Mouse (Mus musculus) megakaryocyte, embryonic 14.5 days (primary cell): Measurements from ENCODE around the gene Ap2b1. TPM values are rescaled to one million over a fixed set of nuclear protein-coding genes. Genes with fewer than 3 reads are reported as not detected.

Experiments used
- H3K27me3 ChIP-seq: replicated peaks from 2 replicates; pipeline ENCODE3; 2012; ENCODE audit warnings: inconsistent platforms
- H3K36me3 ChIP-seq: replicated peaks from 2 replicates; pipeline ENCODE3; 2012; ENCODE audit warnings: low read length, inconsistent platforms, mixed read lengths
- H3K4me1 ChIP-seq: 2 replicates; pipeline ENCODE4 v1.6.1; 2012; ENCODE audit warnings: inconsistent platforms
- H3K4me3 ChIP-seq: replicated peaks from 2 replicates; pipeline ENCODE3; 2012; ENCODE audit warnings: moderate library complexity, mild to moderate bottlenecking, inconsistent platforms
- H3K9me3 ChIP-seq: 2 replicates; pipeline ENCODE4 v1.6.1; 2012; ENCODE audit warnings: inconsistent platforms
- FLI1 ChIP-seq: IDR thresholded peaks from 2 replicates; pipeline ENCODE4 v1.6.1; 2012; ENCODE audit warnings: low read length, inconsistent platforms, mixed read lengths
- GATA1 ChIP-seq: IDR thresholded peaks from 3 replicates; pipeline ENCODE4 v1.6.1; 2012; ENCODE audit warnings: mixed read lengths, low read length, inconsistent platforms, borderline replicate concordance
- polyA plus RNA-seq: library from polyadenylated mRNA; stranded (reverse); fragments of >175 nt; gene quantifications from 2 replicates; pipeline ENCODE4 v1.2.3, GENCODE M21; 2012; ENCODE audit warnings: low replicate concordance; ENCODE audit not compliant: insufficient read depth

Gene Ap2b1
- polyA plus RNA-seq, 1 experiment, result 13.6 TPM

DNA sequence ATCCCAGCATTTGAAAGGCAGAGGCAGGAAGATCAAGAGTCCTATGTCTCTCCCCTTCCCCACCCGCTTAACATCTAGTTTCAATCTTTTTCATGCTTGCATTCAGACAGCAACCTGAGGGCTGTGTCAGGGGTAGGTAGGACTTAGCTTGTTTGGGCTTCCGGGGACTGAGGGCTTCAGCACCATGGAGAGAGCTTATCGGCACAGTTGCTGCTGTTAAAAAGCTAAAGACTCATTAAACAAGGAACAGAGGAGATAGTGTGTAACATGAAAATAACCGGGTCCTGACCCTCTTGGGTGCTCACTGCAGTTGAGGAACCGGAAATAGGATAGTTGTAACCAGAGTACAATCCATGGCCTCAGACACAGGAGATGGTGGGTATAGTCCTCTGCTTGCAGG lies 118.3 kb downstream of the Ap2b1 start:
- TF ChIP-seq FLI1, result no peak
- no peak for TF ChIP-seq GATA1
- Histone ChIP-seq H3K27me3 (peaks cover 80% of the 10 kb centered on the region), H3K36me3 (no peaks in the 10 kb centered on the region), H3K9me3 (no peaks in the 10 kb centered on the region; the same call in 1 of the 2 replicates), H3K4me1 (peaks cover 11% of the 10 kb centered on the region), H3K4me3 (no peak overlapping the region)

- TF ChIP-seq FLI1 (no peak), GATA1 (no peak)
- peaks cover 11% of the 10 kb centered on the region for H3K4me1 ChIP-seq
- peaks cover 80% of the 10 kb centered on the region for H3K27me3 ChIP-seq
- no peaks in the 10 kb centered on the region; the same call in 1 of the 2 replicates for H3K9me3 ChIP-seq
- no peak overlapping the region for H3K4me3 ChIP-seq
- no peaks in the 10 kb centered on the region for H3K36me3 ChIP-seq
Measured at GRCm38 (mm10) chr11:83417708-83418107, 118.9 kb downstream of the Ap2b1 start.

- no peaks in the 10 kb centered on the region; the same call in 1 of the 2 replicates for H3K9me3 ChIP-seq
- H3K36me3 ChIP-seq, result no peaks in the 10 kb centered on the region
- peak overlapping the region; percentile 38 for H3K4me3 ChIP-seq
- H3K27me3 ChIP-seq, result peaks cover 78% of the 10 kb centered on the region
- peaks cover 11% of the 10 kb centered on the region for H3K4me1 ChIP-seq
- TF ChIP-seq GATA1, result no peak
- TF ChIP-seq FLI1, result no peak
Measured at GRCm38 (mm10) chr11:83418566-83418965, 119.7 kb downstream of the Ap2b1 start.

DNA sequence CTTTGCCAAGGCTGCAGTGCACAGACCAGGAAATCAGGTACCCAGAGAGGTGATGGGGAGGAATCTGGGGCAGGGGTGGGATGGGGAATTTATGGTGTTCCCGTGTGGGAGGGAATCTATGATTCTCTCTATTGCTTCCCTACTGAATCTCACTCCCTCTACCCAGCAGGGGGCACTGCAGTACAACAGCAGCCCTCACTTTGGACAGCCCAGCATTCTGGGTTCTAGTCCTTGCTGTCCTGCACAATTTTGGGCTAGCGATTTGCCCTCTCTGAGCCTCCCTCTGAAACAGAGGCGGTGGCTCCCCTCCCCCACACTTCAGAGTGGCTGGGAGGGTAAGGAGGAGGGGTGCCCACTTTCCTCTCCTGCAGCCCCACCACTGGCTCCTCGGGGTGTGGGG lies 121.5 kb downstream of the Ap2b1 start:
- Histone ChIP-seq H3K27me3 (peaks cover 84% of the 10 kb centered on the region), H3K4me3 (no peak overlapping the region), H3K4me1 (peaks cover 14% of the 10 kb centered on the region), H3K9me3 (no peaks in the 10 kb centered on the region; the same call in 1 of the 2 replicates), H3K36me3 (no peaks in the 10 kb centered on the region)
- TF ChIP-seq GATA1 (no peak), FLI1 (no peak)

DNA sequence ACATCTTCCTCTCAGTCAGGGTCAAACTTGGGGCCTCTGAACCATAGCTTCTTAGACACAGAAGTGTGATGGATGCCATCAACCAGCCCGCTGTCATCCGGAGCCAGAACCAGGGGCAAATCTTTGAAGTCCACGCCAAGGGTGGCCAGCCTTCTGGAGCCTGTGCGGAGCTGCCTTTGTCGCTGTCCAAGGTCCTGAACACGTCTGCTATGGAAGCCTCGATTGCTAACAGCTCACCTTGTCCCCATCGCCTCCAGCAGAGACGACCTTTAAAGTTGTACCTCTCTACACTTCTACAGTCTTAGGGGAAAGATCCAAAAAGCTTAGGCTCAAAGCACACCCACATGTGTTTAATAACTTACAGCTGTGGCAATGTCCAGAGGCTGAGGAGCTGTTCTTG lies 122.5 kb downstream of the Ap2b1 start:
- no peaks in the 10 kb centered on the region for H3K36me3 ChIP-seq
- peaks cover 86% of the 10 kb centered on the region for H3K27me3 ChIP-seq

DNA sequence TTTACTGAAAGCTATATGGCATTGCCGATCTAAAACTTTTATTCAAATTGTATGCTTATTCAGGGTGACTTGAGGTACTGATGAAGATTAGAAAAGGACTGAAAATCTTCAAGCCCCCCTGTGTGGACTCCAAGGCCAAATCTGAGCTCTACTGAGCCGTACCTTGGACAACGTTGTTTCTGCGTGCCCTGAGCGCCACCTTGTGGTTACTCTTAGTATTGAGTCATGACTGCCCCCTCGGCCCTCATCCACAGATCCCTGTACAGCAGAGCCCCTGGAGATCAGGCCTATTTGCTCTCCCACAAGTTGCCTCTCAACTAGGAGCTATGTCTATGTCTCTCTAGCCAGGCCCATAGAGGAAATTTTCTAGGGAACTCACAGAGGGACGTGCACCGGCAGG lies 125.9 kb downstream of the Ap2b1 start:
- no peak for TF ChIP-seq GATA1
- no peak for TF ChIP-seq FLI1
- Histone ChIP-seq H3K4me3 (no peak overlapping the region), H3K27me3 (peaks cover 90% of the 10 kb centered on the region), H3K36me3 (no peaks in the 10 kb centered on the region), H3K4me1 (peaks cover 19% of the 10 kb centered on the region), H3K9me3 (no peaks in the 10 kb centered on the region)

More for the DNA sequence above, 122.5 kb downstream of the Ap2b1 start:
- no peak overlapping the region for H3K4me3 ChIP-seq
- H3K4me1 ChIP-seq, result peaks cover 20% of the 10 kb centered on the region
- no peak for TF ChIP-seq FLI1
- TF ChIP-seq GATA1, result no peak
- H3K9me3 ChIP-seq, result no peaks in the 10 kb centered on the region; the same call in 1 of the 2 replicates

DNA sequence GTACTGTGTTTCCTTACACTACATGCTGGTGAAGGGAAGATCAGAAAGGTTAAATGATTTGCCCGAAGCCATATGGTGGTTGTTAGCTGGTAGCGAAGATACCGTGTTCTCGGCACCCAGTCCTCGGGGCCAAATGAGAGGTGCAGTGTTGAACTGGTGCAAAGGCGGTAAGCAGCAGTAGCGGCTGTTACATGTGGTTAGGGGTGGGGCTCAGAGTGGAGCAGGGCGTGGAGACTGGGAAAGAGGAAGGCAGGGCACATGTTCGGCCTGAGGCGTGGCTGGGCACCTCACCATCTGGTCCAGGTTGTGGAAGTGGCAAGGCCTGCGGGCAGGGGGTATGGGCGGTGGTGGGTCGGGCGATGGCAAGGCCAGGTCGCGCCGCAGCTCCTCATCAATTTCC lies 128.1 kb downstream of the Ap2b1 start:
- TF ChIP-seq GATA1, result no peak
- TF ChIP-seq FLI1, result no peak
- peak overlapping the region; percentile 88 for H3K4me3 ChIP-seq
- H3K27me3 ChIP-seq, result peaks cover 84% of the 10 kb centered on the region
- no peaks in the 10 kb centered on the region for H3K9me3 ChIP-seq
- peaks cover 19% of the 10 kb centered on the region for H3K4me1 ChIP-seq
- no peaks in the 10 kb centered on the region for H3K36me3 ChIP-seq

DNA sequence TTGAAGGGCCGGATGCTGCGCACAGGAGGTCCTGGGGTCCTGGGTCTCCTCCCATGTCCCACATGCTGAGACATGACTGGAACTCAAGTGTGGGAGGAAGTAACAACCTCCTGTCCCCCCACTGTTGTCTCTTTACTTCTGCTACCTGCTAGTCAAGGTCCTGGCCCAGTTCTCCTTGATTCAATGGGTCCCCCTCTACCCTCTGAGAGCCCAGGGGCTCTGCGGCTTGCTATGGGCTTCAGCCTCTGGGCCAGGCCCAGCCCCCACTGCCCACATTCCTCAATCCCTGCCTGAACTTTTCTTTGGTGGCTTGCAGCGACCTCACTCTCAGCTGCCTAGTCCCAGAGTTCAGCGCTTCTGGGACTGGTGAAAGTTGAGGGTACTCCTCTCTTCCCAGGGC lies 130.5 kb downstream of the Ap2b1 start, which contains the start of gene Gas2l2:
Gene Gas2l2, minus strand, starts transcription at position 101 of the 400 bp plus-strand sequence.
- H3K36me3 ChIP-seq, result no peaks in the 10 kb centered on the region
- peaks cover 19% of the 10 kb centered on the region for H3K4me1 ChIP-seq
- H3K9me3 ChIP-seq, result no peaks in the 10 kb centered on the region
- peaks cover 75% of the 10 kb centered on the region for H3K27me3 ChIP-seq
- H3K4me3 ChIP-seq, result no peak within 1 kb of the TSS
- TF ChIP-seq FLI1, result no peak

- Histone ChIP-seq H3K9me3 (peaks cover 7% of the 10 kb centered on the region), H3K36me3 (no peaks in the 10 kb centered on the region), H3K4me1 (peaks cover under 1% of the 10 kb centered on the region; the same call in 1 of the 2 replicates), H3K4me3 (no peak overlapping the region), H3K27me3 (peaks cover 75% of the 10 kb centered on the region)
- TF ChIP-seq FLI1 (no peak), GATA1 (no peak)
Measured at GRCm38 (mm10) chr11:83432533-83432932, 133.7 kb downstream of the Ap2b1 start.

DNA sequence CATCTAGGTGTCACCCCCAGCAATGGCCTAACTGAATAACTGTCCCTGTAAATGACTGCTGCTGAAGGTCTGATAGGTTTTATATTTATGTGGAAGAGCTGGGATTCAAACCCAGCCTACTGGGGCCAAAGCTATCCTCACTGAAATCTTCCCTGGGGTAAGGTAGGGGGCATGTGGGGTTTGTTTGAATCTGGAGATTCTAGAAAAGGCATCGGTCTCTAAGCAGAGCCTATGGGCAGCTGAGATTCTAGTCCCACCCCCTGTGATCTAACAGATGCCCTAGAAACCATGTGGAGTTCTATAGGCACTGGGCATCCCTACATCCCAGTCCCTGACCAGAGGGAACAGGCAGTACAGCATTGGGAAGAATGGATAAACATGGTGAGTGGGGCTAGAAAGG lies 138.6 kb downstream of the Ap2b1 start, which contains the start of gene 1700020L24Rik:
Gene 1700020L24Rik, plus strand, starts transcription at position 301 of the 400 bp plus-strand sequence.
- Histone ChIP-seq H3K36me3 (no peaks in the 10 kb centered on the region), H3K4me1 (peaks cover 25% of the 10 kb centered on the region), H3K27me3 (peaks cover 60% of the 10 kb centered on the region), H3K9me3 (peaks cover 9% of the 10 kb centered on the region), H3K4me3 (no peak within 1 kb of the TSS)
- TF ChIP-seq FLI1 (no peak), GATA1 (no peak)

DNA sequence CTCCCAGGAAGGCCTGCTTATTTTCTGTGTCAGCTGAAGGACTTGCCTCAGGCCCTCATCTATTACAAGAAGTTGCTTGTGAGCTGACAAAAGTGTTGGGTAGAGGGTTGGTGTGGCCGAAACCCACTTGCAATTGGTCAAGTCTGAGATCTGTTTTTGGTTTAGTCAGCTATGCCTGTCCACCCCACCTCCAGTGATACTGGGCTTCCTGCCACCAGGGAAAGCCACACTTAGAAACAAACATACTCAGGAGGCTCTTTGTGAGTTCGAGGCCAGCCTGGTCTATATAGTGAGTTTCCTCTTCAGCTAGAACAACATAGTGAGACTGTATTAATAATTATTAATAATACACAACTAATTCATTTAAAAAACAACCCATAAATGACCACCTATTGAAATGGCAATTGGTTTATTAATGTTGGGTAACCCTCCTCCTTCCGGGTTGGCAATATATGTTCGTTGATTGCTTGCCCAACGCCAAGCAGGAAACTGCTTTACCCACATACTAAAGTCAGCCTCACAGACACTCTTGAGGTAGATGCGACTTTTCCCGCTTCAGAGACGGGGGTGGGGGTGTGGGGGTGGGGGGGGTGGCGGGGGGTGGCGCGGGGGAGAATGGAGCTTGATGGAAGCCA lies 140.7 kb downstream of the Ap2b1 start:
- Histone ChIP-seq H3K36me3 (no peaks in the 10 kb centered on the region), H3K4me3 (peak overlapping the region; percentile 96), H3K27me3 (peaks cover 72% of the 10 kb centered on the region), H3K9me3 (peaks cover 9% of the 10 kb centered on the region), H3K4me1 (peaks cover 47% of the 10 kb centered on the region)
- TF ChIP-seq GATA1 (no peak), FLI1 (no peak)
